Mouse (Mus musculus) cerebellum, postnatal 14 days (tissue): ENCODE results near the gene 4930595M18Rik.
A peak's percentile ranks its signal among the peaks of the same experiment; 100 is the strongest.

Source experiments
- DNase-seq, 2 experiments: peaks; one replicate each; pipeline ENCODE4 v3.0.0; 2021; ENCODE audit warnings: mixed read lengths in 2 of 2

The 4930595M18Rik gene

GRCm38 (mm10) chrX:81458021-81458420 is at the start of gene 4930595M18Rik:
Gene 4930595M18Rik, minus strand, starts transcription at chrX:81458121.
- DNase-seq = no peak

GRCm38 (mm10) chrX:81472500-81472899 is 14.6 kb upstream of the 4930595M18Rik start:
- peak; percentile 0 to 29 for DNase-seq
